Mouse (Mus musculus): Measurements from ENCODE around the gene Cyp4f37. TPM values are rescaled to one million over a fixed set of nuclear protein-coding genes. Genes with fewer than 3 reads are reported as not detected.
"Not testable (repeated sequence)": the region's sequence is repeated elsewhere in the genome, so short reads cannot be mapped to it uniquely, and the experiment has no call there.

Cyp4f37 gene
- total RNA-seq (2021): not detected
- long read RNA-seq, experiment 1: 0 reads
- long read RNA-seq, experiment 2: 0 reads

DNA sequence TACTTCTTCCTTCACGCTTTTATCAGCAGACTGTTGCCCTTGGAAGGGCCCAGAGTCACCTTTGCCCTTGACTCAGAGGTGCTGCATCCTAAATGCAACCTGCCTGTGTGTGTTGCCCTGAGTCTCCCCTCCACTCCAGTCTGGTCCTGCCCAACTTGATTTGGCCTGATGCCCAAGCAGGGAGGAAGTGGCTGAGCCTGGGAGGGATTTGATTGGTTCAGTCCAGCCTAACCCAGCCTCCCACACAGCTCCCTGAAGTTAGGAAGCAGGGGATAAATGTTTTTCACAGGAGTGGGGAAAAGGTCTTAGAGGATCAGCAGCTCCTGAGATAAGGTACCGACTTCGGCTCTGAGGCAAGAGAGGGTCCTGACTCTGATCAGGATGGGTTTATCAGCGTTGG, at the start of gene Cyp4f37:
TSS of gene Cyp4f37 (plus strand) at position 292 of the 400 bp plus-strand sequence.
- DNase-seq: not testable (repeated sequence)

DNA sequence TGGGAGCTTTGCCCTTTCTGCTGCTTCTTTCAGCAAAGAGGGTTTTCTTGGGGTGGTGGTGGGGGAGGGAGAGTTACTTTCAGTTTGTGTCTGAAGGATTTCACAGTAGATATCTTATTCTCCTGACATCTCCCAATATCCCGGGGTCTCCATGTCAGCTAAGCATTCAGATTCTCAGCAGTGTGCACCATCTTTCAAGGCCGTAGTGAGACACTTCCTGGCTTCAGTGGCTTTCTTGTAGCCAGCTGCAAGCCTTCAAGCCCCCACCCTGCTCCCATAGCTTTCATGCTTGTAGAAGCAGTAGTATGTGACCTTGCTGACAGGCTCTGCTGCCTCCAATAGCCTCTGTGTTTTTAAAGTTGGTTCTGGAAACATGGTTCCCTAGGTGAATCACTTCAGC, 47.8 kb upstream of the Cyp4f37 start:
- not testable (repeated sequence) for DNase-seq

DNA sequence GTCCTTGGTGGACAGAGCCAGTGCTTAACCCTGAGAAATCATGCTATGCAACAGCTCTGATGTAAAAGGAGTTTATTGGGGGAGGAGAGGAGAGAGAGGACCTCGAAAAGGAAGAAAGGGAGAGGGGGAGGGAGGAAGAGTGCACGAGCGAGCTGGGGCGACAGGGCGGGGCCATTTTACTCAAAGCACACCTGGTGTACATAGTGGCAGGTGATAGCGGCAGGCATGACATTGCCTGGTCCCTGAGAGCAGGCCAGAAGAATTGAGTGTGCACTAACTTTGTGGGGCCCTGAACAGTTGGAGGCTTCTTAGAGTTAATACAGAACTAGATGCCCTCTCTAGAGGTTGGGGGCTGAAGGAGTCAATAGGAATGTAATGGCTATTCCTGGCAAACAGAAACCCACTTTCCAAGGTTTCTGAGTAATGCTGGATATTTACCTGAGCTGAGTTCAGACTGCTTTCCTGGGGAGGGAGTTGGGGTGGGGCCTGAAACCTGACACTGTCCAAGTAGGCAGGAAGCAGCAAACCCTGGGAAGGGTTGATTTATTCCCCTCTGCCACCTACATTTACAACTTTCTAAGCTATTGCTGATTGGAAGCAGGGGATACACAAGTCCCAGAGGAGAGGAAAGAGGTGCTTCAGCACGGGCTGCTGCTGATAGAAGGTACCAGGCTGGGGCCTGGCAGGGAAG, 43.5 kb upstream of the Cyp4f37 start:
- no peak for DNase-seq

- DNase-seq: no peak
Measured at GRCm38 (mm10) chr17:32596494-32596893, 24.6 kb upstream of the Cyp4f37 start.

DNA sequence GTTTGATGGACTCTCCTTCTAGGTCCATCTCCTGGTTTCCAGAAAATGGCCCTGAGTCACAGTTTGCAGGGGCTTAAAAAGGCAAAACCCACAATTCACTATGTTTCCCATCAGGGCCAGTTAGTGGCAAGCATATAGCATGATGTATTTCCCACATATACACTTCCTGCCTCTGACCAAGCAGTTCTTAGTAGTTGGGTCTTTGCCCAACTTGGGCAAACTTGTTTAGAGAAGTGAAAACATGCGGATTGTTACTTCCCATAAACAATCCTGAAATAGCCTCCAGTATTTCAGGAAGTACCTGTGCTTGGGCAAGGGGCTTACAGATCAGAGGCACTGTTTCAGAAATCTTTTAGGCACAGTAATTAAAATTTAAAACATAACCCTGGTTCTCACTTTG, 13.1 kb upstream of the Cyp4f37 start:
- no peak for DNase-seq

DNA sequence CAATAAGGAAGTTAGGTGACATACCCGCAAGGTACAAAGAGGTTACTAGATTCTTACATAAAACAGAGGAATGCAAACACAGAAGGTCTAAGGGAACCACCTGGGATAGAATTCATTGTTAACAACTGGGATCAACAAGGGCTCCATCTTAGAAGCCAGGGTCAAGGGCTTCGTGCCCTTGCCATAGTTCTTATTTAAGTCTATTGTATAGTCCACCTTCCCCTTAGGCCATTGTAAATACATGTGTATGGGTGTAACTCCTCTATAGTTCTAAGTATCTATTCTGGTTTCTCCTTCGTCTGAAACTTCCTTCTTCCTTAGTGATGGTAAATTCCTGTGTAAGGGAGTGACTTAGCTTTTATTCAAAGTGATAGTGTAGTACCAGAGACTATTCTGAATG, 10.9 kb upstream of the Cyp4f37 start:
- not testable (repeated sequence) for DNase-seq

GRCm38 (mm10) chr17:32610896-32611295, 10.2 kb upstream of the Cyp4f37 start:
- no peak for DNase-seq

- DNase-seq: no peak
Measured at GRCm38 (mm10) chr17:32612417-32612816, 8.7 kb upstream of the Cyp4f37 start.

DNA sequence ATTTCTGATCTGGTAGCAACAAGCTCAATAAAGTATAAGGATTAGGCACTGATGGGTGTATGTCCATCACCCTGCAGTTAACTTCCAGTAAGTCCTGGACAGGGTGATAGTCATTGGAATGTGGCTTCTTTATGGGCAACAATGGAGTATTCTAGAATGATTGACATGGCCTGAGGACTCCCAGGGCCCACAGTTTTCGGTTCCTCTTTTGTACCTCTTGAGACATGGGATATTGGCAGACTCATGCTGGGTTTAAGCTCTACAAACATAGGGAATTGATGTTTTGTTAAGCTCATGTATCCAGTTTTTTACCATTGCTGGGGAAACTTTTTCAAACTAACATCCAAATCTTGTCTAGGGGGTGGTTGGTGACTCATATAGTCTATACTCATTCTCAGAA, 3.9 kb upstream of the Cyp4f37 start:
- DNase-seq: no peak

GRCm38 (mm10) chr17:32629726-32630125, 8.6 kb downstream of the Cyp4f37 start:
- not testable (repeated sequence) for DNase-seq

DNA sequence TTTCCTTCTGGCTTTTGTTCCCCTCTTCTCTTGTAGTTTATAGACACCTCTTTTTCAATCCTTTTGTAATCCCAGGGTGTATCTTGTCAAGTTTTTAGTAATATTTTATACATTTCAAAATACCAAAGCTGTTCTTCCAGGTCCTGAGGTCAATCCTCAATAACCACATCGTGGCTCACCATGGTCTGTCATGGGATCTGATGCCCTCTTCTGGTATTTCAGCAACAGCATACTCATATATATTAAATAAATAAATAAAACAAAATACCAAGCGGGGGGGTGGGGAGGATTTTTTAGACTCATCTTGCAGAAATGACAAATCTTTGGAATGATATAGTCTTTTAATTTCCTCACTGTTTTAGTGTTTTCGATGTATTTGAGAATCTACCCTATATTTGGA, 10.8 kb downstream of the Cyp4f37 start:
- DNase-seq: no peak

GRCm38 (mm10) chr17:32634242-32634971, 13.3 kb downstream of the Cyp4f37 start:
- not testable (repeated sequence) for DNase-seq

- peak; percentile 82 for DNase-seq
Measured at GRCm38 (mm10) chr17:32634972-32635314, 13.8 kb downstream of the Cyp4f37 start.

DNA sequence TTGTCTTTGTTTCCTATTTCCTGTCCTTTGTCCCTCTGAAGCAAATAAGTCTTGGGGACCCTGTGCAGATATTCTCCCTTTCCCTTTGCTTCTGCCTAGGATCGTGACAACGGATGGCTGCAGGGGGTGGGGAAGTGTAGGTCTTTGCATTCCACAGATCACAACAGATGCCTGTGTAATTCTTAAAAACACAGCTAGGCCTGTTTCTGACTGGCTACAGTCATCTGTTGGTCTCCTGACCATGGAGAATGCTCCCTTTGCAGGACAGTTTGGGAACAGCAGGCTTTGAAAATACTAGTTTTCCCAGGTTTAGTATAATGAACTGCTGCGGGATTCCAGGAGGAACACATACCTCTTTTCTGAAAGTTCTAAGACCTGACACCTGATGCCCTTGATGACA, 15.2 kb downstream of the Cyp4f37 start:
- DNase-seq: no peak

GRCm38 (mm10) chr17:32637151-32637550, 16.0 kb downstream of the Cyp4f37 start:
- no peak for DNase-seq

- no peak for DNase-seq
Measured at GRCm38 (mm10) chr17:32646631-32647030, 25.5 kb downstream of the Cyp4f37 start.

DNA sequence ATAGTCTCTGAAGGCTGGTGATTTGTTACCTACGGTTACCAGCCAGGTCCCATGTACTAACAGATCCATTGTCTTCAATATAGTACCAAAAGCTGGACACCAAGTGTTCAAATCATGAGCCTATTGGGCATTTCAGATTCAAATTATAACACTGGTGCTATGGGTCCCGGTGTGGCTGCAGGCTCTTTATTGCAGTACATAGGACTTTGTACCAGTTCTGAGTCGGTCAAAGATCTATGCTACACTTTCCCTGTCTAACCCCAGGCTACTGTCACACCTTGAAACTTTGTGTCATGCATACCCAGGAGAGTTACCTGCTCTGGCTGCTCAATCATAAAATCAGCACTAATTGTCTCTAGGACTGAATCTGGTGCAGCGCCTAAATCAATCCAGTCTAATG, 32.8 kb downstream of the Cyp4f37 start:
- DNase-seq: no peak

DNA sequence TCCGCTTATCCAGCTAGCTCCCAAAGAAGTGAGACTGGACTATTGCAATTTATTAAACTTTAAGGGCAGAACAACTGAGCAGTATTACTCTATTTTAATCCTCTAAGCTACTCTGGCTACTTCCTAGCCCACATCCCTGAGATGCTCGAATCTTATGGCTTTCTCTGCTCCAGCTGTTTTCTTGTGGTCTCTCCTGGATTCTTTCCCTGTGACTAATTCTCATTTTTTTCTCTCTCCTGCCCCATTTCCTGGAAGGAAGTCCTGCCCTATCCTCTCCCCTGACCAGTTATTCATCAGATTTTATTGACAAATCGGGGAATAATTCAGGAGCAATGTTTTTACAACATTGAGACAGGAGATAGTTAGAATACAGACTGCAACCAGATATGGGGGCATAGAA, 35.9 kb downstream of the Cyp4f37 start:
- DNase-seq: no peak

DNA sequence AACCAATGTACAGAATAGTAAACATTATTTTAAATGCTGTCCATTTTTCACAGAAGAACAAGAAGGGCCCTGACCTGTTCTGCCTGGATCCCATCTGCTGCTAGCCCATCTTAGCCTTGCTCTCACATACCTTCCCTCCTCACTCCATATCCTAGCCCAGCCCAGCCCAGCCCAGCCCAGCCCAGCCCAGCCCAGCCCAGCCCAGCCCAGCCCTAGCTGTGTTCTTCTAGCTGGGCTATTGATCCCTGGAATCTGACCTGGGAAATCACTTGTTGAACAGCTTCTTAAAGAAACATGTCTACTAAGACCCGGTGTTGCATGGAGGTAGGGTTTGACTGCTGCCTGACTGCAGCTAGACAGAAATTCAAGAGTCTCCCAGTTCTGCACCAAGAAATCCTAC, 37.1 kb downstream of the Cyp4f37 start:
- no peak for DNase-seq

- no peak for DNase-seq
Measured at GRCm38 (mm10) chr17:32658712-32659111, 37.6 kb downstream of the Cyp4f37 start, which contains the start of gene Cyp4f40. TSS of gene Cyp4f40 (plus strand) at chr17:32658900.

DNA sequence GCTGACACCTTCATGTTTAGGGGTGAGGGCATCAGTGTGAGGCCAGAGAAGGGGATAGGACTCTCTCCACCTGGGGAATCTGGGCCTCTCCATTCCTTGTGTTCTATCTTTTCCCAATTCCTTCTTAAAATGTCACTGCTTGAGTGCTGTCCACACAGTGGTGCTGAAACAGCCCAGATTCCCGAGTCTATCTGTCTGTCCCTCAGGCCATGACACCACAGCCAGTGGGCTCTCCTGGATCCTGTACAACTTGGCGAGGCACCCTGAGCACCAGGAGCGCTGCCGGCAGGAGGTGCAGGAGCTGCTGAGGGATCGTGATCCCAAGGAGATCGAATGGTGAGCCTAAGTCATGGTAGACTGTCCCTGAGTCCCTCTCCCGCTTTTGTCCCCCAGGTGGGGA, 52.9 kb downstream of the Cyp4f37 start:
- no peak for DNase-seq

GRCm38 (mm10) chr17:32676040-32676635, 55.0 kb downstream of the Cyp4f37 start:
- DNase-seq: no peak

DNA sequence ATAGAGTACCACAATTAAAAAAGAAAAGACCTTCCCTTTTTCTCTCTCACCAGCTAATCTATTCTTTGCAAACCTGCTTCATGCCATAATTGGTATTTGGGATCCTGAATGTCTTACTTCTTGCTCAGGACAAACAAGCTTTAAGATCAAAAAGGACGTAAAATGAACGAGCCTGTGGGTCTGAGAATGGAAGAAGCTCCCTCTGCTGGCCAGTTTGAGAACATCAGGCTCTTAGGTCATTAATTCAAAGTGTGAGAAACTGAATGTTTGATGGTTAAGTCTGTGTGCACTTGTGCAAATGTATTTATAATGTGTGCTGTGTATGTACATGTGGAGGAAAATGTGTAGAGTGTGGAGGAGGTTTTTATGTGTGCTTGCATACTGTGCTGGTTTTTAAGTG, 59.3 kb downstream of the Cyp4f37 start:
- DNase-seq: peak; percentile 33
